Mouse (Mus musculus): ENCODE measurements around the gene Mob3b. TPM values are rescaled to one million over a fixed set of nuclear protein-coding genes. Genes with fewer than 3 reads are reported as not detected.

Gene Mob3b
- polyA plus RNA-seq, 1 experiment from 2014 or later: 9.7 TPM

DNA sequence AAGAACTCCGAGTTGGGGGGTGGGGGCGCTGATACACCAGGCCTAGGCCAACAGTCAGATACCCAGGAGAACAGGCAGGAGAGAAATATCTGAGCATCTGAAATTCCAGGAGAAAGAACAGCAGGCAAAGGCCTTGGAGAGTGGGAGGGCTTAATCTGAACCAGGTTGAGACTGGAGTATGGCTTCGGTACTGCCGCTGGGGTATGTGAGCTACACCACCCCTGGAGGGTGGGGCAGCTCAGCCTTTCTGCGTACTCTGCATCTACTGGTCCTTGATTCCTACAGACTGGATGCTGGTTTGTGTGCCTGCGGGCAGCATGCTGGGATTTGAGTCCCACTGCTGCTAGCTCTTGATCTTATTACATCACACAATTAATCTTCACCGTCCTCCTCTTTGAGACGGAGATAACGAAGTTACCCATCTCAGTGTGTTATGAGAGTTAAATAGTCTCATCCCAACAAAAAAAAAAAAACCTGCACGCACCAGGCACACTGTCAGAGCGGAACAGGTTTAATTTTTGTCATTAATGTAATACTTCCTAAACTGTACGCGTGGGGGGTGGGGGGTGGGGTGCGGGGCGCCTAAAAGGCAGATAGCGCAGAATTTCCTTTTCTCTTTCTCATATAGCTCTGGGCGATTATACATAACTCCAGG, 57.9 kb downstream of the Mob3b start:
- no peaks in the 10 kb centered on the region for H3K27me3 ChIP-seq (ENCODE audit: control insufficient read depth, insufficient read depth, low read length)
- H3K9ac ChIP-seq (ENCODE audit: low read length): peak overlapping the region; percentile 30; the same call in 1 of the 2 replicates
- 24% methylated on average over 17 of the region's 17 CpGs for WGBS
- H3K27ac ChIP-seq (replicated peaks; ENCODE audit: low read depth, low read length): no peak overlapping the region
- no peaks in the 10 kb centered on the region for H3K36me3 ChIP-seq (ENCODE audit: control insufficient read depth, insufficient read depth, low read length)
- DNase-seq (ENCODE audit: low spot score) (peak; percentile 47), ATAC-seq (ENCODE audit: insufficient number of reproducible peaks, low FRiP score, low TSS enrichment, low read depth) (peak; percentile 28; the same call in 1 of the 2 replicates)
- H3K4me1 ChIP-seq (ENCODE audit: control insufficient read depth, insufficient read depth, low read length): peaks cover 9% of the 10 kb centered on the region
- H3K4me3 ChIP-seq (ENCODE audit: low read depth, low read length): peak overlapping the region; percentile 24
- H3K4me2 ChIP-seq (ENCODE audit: low read depth, severe bottlenecking): peak overlapping the region; percentile 60
- H3K9me3 ChIP-seq (ENCODE audit: control insufficient read depth, low read length): no peaks in the 10 kb centered on the region

DNA sequence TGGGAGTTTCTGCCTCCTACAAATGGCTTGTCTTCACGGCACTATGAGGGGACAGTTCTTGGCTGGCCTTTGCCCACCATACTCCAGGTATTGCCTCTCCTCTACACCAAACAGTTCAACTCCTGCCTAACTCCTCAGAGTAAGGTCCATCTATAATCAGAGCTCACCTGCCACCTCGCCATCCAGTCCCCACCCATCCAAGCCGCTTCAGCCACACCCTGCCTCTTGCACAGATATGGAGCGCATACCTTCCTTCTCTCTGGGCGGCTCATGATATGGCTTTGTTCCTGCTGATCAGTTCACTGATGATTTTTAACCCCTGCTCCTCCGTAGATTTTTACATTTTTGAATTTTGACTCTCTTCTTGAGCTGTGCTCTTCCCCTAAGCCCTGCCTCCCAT, 58.7 kb downstream of the Mob3b start:
- no peaks in the 10 kb centered on the region for H3K36me3 ChIP-seq (ENCODE audit: control insufficient read depth, insufficient read depth, low read length)
- ATAC-seq (ENCODE audit: insufficient number of reproducible peaks, low FRiP score, low TSS enrichment, low read depth) (no peak), DNase-seq (ENCODE audit: low spot score) (no peak)
- no peaks in the 10 kb centered on the region for H3K9me3 ChIP-seq (ENCODE audit: control insufficient read depth, low read length)
- H3K27ac ChIP-seq (replicated peaks; ENCODE audit: low read depth, low read length): no peak overlapping the region
- 87% methylated on average over 6 of the region's 6 CpGs for WGBS
- no peak overlapping the region for H3K9ac ChIP-seq (ENCODE audit: low read length)
- H3K4me3 ChIP-seq (ENCODE audit: low read depth, low read length): no peak overlapping the region
- H3K27me3 ChIP-seq (ENCODE audit: control insufficient read depth, insufficient read depth, low read length): no peaks in the 10 kb centered on the region
- H3K4me1 ChIP-seq (ENCODE audit: control insufficient read depth, insufficient read depth, low read length): peaks cover 9% of the 10 kb centered on the region
- H3K4me2 ChIP-seq (ENCODE audit: low read depth, severe bottlenecking): no peak overlapping the region

DNA sequence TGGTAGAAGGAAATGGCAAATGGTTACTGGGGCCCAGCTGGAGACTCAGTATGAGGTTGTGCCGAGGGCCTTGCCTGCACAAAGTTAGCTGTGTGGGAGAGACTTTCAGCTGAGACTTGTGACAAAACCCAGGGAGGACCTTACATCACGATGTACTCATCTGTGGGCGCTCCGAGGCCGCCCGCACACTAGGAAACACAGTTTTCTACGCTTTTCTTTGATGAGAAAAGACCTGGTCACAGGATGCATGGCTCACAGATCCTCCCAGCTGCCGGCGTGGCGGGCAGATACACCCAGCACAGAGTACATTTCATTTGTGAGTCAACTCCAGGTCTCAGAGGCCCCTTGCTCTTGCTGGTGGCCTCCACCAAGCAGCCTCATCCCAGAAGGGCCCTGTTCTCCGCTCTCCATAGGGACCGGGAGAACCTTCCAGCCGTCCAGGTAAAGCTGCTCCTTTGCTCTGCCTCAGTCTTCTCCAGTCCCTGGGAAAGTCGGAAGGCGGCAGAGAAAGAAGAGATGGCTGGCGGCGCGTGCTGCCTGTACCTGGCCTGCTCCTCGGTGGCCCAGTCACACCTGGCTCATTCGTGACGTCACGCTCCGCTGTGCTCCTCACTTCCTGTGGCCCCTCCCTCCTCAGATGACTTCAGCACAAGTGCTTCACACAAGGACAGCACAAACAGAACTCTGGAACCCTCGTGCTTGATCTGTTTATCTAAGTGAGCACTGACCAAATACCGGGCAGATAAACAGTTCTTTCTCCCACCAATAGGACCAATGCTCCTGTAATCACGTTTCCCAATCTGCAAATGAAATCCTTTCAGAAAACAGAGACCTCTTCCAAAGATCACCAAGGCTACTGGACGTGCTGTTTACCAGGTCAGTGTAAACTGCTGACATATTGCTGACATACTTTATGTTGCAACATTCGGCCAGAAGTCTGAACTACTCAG, 60.8 kb downstream of the Mob3b start:
- peaks cover 9% of the 10 kb centered on the region for H3K4me1 ChIP-seq (ENCODE audit: control insufficient read depth, insufficient read depth, low read length)
- DNase-seq (ENCODE audit: low spot score) (no peak), ATAC-seq (ENCODE audit: insufficient number of reproducible peaks, low FRiP score, low TSS enrichment, low read depth) (no peak)
- WGBS: 77% methylated on average over 28 of the region's 28 CpGs
- no peaks in the 10 kb centered on the region for H3K36me3 ChIP-seq (ENCODE audit: control insufficient read depth, insufficient read depth, low read length)
- H3K9ac ChIP-seq (ENCODE audit: low read length): no peak overlapping the region
- H3K27me3 ChIP-seq (ENCODE audit: control insufficient read depth, insufficient read depth, low read length): no peaks in the 10 kb centered on the region
- H3K9me3 ChIP-seq (ENCODE audit: control insufficient read depth, low read length): no peaks in the 10 kb centered on the region
- no peak overlapping the region for H3K4me2 ChIP-seq (ENCODE audit: low read depth, severe bottlenecking)
- H3K4me3 ChIP-seq (ENCODE audit: low read depth, low read length): no peak overlapping the region
- 0 out of 2 replicates have a peak overlapping the region, but pooled peaks have one; percentile 5 for H3K27ac ChIP-seq (replicated peaks; ENCODE audit: low read depth, low read length)

DNA sequence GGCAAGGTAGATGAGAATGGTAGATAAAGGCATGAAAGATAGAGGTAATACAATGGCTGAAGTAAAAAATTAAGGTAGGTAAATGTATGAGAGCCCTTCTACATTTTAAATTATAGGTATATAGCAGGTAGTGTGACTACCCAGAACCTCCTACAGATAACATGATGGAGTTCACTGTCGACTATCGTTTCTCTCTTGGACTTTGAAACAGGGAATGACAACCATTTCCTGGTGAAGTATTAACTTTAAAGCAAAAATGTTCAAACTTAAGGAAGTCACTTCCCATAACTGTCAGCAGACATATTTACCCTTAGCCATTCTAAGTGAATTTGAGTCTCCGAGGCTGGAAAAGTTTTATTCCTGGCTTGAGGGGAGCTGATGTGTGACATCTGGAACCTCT, 64.8 kb downstream of the Mob3b start:
- Histone ChIP-seq H3K9me3 (ENCODE audit: control insufficient read depth, low read length) (no peaks in the 10 kb centered on the region), H3K9ac (ENCODE audit: low read length) (no peak overlapping the region), H3K4me1 (ENCODE audit: control insufficient read depth, insufficient read depth, low read length) (no peaks in the 10 kb centered on the region), H3K4me2 (ENCODE audit: low read depth, severe bottlenecking) (no peak overlapping the region), H3K27me3 (ENCODE audit: control insufficient read depth, insufficient read depth, low read length) (no peaks in the 10 kb centered on the region), H3K4me3 (ENCODE audit: low read depth, low read length) (no peak overlapping the region), H3K27ac (replicated peaks; ENCODE audit: low read depth, low read length) (no peak overlapping the region), H3K36me3 (ENCODE audit: control insufficient read depth, insufficient read depth, low read length) (no peaks in the 10 kb centered on the region)
- DNase-seq (ENCODE audit: low spot score): no peak
- WGBS: 84% methylated on average over 3 of the region's 3 CpGs
- no peak for ATAC-seq (ENCODE audit: insufficient number of reproducible peaks, low FRiP score, low TSS enrichment, low read depth)

DNA sequence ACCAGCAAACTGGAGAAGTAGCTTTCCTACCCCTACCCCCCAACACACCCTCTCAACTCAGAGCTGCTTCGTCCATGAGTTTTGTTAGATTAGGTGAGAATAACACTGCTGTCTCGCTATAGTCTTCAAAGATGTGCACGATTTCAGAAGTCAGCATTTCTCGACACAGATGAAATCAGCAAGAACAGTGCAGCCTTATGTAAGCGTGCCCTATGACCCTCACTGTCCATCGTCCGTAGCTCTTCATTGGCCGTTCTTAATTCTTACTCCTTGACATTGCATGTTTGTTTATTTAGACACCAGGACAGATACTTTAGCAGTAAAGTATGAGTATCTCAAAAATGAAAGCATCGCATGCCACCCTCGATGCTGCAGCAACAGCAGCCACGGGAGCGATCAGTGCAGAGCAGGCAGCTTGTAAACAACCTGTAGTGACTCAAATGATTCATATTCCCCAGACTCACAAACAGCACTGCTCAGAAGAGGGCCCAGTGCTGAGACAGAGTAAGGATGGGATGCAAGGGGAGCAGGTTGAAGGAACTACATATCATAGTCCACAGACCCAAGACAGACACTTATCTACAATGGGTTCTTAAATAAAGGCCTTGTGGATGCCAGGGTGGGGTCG, 66.0 kb downstream of the Mob3b start:
- H3K9me3 ChIP-seq (ENCODE audit: control insufficient read depth, low read length): no peaks in the 10 kb centered on the region
- 91% methylated on average over 13 of the region's 13 CpGs for WGBS
- no peaks in the 10 kb centered on the region for H3K4me1 ChIP-seq (ENCODE audit: control insufficient read depth, insufficient read depth, low read length)
- H3K4me3 ChIP-seq (ENCODE audit: low read depth, low read length): no peak overlapping the region
- no peaks in the 10 kb centered on the region for H3K36me3 ChIP-seq (ENCODE audit: control insufficient read depth, insufficient read depth, low read length)
- DNase-seq (ENCODE audit: low spot score) (no peak), ATAC-seq (ENCODE audit: insufficient number of reproducible peaks, low FRiP score, low TSS enrichment, low read depth) (no peak)
- no peaks in the 10 kb centered on the region for H3K27me3 ChIP-seq (ENCODE audit: control insufficient read depth, insufficient read depth, low read length)
- H3K9ac ChIP-seq (ENCODE audit: low read length): no peak overlapping the region
- H3K4me2 ChIP-seq (ENCODE audit: low read depth, severe bottlenecking): no peak overlapping the region
- no peak overlapping the region for H3K27ac ChIP-seq (replicated peaks; ENCODE audit: low read depth, low read length)

DNA sequence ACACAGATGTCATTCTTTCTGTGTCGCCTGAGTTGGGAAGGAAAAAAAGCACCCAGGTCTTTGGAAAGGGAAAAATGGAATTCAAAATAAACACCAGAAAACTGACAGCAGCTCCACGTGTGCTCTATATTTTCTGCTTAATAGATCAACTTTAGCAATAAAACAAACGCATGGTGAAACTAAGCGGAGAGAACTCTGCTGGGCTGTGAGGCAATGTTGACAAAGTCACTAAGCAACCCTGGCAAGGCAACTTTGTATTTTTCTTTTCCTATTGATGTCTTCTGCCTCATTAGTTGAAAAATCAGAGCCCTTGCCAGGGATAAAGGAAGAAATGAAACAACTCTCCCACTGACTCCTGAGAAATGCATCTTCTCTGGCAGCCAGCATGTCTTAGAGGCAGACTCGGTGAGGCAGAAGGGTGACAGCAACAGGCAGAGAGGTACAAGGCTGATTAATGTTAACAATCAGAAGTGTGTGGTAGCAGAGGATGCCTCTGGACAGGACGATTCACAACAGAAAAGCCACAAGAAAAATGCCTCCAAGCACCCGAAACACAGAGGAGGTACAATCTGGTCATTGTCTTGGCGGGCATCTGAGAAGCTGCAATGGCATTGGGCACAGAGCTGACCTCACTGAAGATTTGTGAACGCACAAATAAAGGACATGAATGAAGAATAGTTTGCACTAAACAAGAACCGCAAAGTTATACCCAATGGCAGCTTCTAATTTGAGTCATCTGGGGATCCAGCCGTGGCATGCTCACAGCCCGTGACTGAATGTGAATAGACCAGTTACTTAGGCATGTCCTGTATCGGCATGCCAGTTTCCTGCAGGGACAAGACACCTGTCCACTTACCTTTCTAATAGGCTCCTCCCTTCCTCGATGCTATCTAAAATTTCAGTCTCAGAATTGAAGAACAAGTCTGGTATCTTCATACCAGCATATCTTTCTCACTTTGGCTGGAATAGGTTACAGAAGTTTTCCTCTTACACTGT, 67.7 kb downstream of the Mob3b start:
- H3K4me1 ChIP-seq (ENCODE audit: control insufficient read depth, insufficient read depth, low read length): 0 out of 2 replicates have a peak, but pooled peaks cover 2% of the 10 kb centered on the region
- H3K9me3 ChIP-seq (ENCODE audit: control insufficient read depth, low read length): no peaks in the 10 kb centered on the region
- DNase-seq (ENCODE audit: low spot score) (no peak), ATAC-seq (ENCODE audit: insufficient number of reproducible peaks, low FRiP score, low TSS enrichment, low read depth) (no peak)
- no peak overlapping the region for H3K4me3 ChIP-seq (ENCODE audit: low read depth, low read length)
- no peaks in the 10 kb centered on the region for H3K27me3 ChIP-seq (ENCODE audit: control insufficient read depth, insufficient read depth, low read length)
- H3K27ac ChIP-seq (replicated peaks; ENCODE audit: low read depth, low read length): no peak overlapping the region
- 85% methylated on average over 14 of the region's 14 CpGs for WGBS
- H3K36me3 ChIP-seq (ENCODE audit: control insufficient read depth, insufficient read depth, low read length): no peaks in the 10 kb centered on the region
- H3K9ac ChIP-seq (ENCODE audit: low read length): no peak overlapping the region
- no peak overlapping the region for H3K4me2 ChIP-seq (ENCODE audit: low read depth, severe bottlenecking)

DNA sequence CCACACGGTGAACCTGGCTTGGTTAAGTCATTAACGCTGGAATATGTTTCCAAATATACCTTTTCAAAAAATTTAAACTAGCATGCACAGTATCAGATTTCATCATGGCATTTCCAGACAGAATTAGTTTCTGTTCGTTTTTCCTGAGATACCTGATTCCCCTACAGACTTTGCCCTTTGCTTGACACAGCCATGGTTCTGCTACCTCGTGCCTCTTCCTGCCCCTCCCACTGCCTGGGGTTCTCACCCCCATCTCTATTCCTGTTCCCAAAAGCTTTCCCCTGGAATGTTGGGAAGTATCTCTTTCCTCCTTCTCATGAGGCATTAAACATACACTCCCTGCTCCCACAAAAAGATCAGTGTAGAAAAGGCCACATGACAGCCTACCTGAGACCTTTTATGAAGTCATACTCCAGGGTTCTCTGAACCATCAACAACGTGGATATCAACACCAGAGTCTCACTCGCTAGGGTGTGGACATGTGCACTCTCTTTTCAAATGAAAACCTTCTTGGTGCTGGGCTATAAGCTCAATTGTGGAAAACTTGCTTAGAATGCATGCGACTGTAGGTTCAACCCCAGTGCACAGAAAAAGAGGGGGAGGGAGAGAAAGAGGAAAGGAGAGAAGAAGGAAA, 71.1 kb downstream of the Mob3b start:
- ATAC-seq (ENCODE audit: insufficient number of reproducible peaks, low FRiP score, low TSS enrichment, low read depth) (no peak), DNase-seq (ENCODE audit: low spot score) (no peak)
- H3K36me3 ChIP-seq (ENCODE audit: control insufficient read depth, insufficient read depth, low read length): no peaks in the 10 kb centered on the region
- no peaks in the 10 kb centered on the region for H3K27me3 ChIP-seq (ENCODE audit: control insufficient read depth, insufficient read depth, low read length)
- WGBS: 72% methylated on average over 7 of the region's 7 CpGs
- no peaks in the 10 kb centered on the region for H3K9me3 ChIP-seq (ENCODE audit: control insufficient read depth, low read length)
- 0 out of 2 replicates have a peak, but pooled peaks cover 2% of the 10 kb centered on the region for H3K4me1 ChIP-seq (ENCODE audit: control insufficient read depth, insufficient read depth, low read length)
- H3K9ac ChIP-seq (ENCODE audit: low read length): no peak overlapping the region
- no peak overlapping the region for H3K4me2 ChIP-seq (ENCODE audit: low read depth, severe bottlenecking)
- no peak overlapping the region for H3K4me3 ChIP-seq (ENCODE audit: low read depth, low read length)
- H3K27ac ChIP-seq (replicated peaks; ENCODE audit: low read depth, low read length): no peak overlapping the region
